Mouse (Mus musculus): ENCODE data around the gene Gm2696.
"Not testable (repeated sequence)": the region's sequence is repeated elsewhere in the genome, so short reads cannot be mapped to it uniquely, and the experiment has no call there.

GRCm38 (mm10) chr10:77771225-77771624 is 43.3 kb upstream of the Gm2696 start, which contains the start of gene Gm3238:
- not testable (repeated sequence) for TF ChIP-seq POLR2A, ZMIZ1 (IDR thresholded peaks at IDR 0.05; ENCODE audit: low read depth, low read length)
